Mouse (Mus musculus) ES-E14 (cell line): Measurements from ENCODE around the gene Usp47.

Experiments
- CHD2 ChIP-seq: IDR thresholded peaks from 2 replicates; pipeline ENCODE4 v1.6.1; 2014; ENCODE audit warnings: mild to moderate bottlenecking, low read depth, low read length, inconsistent platforms
- HCFC1 ChIP-seq: IDR thresholded peaks from 2 replicates; pipeline ENCODE4 v1.6.1; 2012; ENCODE audit warnings: low read length, inconsistent platforms, borderline replicate concordance; ENCODE audit not compliant: insufficient read depth
- MAFK ChIP-seq: IDR thresholded peaks from 2 replicates; pipeline ENCODE4 v1.6.1; 2014; ENCODE audit warnings: mild to moderate bottlenecking, low read depth, low read length, inconsistent platforms; ENCODE audit not compliant: insufficient read depth
- ZC3H11A ChIP-seq: IDR thresholded peaks from 2 replicates; pipeline ENCODE4 v1.6.1; 2012; ENCODE audit warnings: low read depth, mild to moderate bottlenecking, inconsistent platforms, low read length, borderline replicate concordance
- ZNF384 ChIP-seq: IDR thresholded peaks from 2 replicates; pipeline ENCODE4 v1.6.1; 2012; ENCODE audit warnings: low read depth, low read length, inconsistent platforms

DNA sequence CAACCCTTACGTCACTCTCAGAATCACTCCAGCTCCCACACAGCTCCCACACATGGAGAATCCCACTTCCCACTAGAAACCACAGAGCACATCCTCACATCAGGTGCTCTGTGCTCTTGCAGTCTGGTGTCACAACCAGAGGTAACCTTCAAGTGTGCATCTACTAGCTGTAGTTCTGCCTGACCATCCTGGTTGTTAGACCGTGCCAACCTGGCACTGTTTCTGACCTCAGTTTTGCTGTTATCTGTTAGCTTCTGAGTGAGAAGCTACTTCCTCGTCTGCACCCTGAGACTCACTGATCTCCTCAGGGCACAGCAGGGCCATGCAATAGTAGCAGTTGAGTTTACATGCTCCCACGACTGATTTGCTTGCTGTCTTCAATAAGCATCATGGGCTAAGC lies 38.0 kb upstream of the Usp47 start:
- TF ChIP-seq ZNF384, result no peak
- TF ChIP-seq MAFK, result no peak
- TF ChIP-seq ZC3H11A, result no peak
- no peak for TF ChIP-seq CHD2
- no peak for TF ChIP-seq HCFC1
